Mouse (Mus musculus): ENCODE measurements around the gene H13.
"Not testable (repeated sequence)": the region's sequence is repeated elsewhere in the genome, so short reads cannot be mapped to it uniquely, and the experiment has no call there.

H13 gene

GRCm38 (mm10) chr2:152661163-152661562 lies 8.1 kb upstream of the H13 start:
- DNase-seq (ENCODE audit: low spot score in 2 of 2): no peak

- DNase-seq (ENCODE audit: low spot score in 2 of 2): not testable (repeated sequence)
These were observed 3.1 kb upstream of the H13 start for GRCm38 (mm10) chr2:152666191-152666590.

GRCm38 (mm10) chr2:152669639-152670484 lies 601 bp downstream of the H13 start:
- DNase-seq (ENCODE audit: low spot score in 2 of 2): peak in 1 of 2 experiments; percentile 50

DNA sequence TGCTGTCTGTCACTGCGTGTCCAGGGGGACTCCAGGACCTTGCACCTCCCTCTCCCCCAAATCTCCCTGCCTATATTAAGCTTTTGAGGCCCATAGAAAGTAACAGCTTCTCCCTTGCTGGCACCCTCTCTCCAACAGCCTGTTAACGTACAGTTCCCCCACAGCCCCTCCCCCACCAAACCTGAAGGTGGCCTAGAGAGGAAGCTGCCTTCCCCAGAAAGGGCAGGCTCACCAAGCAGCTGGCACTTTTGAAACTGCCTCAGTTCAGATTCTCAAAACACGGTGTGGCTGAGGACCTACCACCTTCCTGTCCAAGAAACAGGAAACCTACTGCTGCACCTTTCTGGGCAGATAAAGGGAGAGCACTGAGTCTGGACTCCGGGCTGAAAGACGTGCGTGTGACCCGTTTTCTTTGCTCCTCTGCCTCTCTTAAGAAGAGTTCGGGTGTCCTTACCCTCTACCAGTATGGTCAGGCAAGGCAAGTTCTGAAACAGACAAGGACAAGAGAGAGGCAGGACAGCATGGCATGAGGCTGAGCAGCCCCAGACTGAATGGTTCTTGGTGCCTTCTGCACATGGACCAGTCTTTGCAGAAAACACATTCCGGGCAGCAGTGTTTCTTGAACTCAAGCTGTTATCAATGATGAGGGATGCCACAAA lies 1.9 kb downstream of the H13 start:
- DNase-seq (ENCODE audit: low spot score in 2 of 2): no peak

GRCm38 (mm10) chr2:152671642-152671999 lies 2.4 kb downstream of the H13 start:
- DNase-seq (ENCODE audit: low spot score in 2 of 2): no peak

- no peak for DNase-seq (ENCODE audit: low spot score in 2 of 2)
These were observed 2.9 kb downstream of the H13 start for GRCm38 (mm10) chr2:152672166-152672565.

DNA sequence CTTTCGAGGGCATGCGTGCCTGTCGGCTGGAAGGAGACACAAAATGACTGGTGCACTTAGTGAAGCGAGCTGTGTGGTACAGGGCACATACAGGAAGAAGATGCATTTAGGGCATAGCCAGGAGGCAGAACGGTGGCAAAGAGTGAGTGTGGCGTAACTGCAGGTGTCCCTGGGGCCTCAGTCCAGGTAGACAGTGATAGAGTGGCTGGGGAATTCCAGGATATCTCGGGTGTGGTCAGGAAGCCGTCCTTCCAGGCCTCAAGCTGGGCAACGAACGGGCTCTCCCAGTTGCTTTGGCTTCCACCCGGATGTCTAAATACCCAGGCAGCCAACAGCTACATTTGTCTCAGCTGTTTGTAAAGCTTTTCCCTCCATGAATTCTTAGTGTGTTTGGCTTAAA lies 4.9 kb downstream of the H13 start:
- DNase-seq (ENCODE audit: low spot score in 2 of 2): no peak

GRCm38 (mm10) chr2:152675252-152675791 lies 6.1 kb downstream of the H13 start:
- no peak for DNase-seq (ENCODE audit: low spot score in 2 of 2)

DNA sequence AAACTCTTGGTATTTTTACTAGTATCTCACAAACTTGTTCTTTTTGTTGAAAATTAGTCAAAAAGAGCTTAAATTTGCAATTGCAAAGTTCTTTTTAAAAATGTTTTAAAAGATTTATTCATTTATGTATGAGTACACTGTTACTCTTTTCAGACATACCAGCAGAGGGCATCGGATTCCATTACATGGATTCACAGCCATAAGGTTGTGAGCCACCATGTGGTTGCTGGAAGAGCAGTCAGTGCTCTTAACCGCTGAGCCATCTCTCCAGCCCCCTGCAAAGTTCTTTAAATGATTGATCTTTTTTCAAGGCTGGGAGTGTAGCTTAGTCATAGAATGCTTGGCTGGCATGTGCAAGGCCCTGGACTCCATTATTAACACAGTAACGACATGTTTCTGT lies 9.0 kb downstream of the H13 start:
- DNase-seq (ENCODE audit: low spot score in 2 of 2): no peak

DNA sequence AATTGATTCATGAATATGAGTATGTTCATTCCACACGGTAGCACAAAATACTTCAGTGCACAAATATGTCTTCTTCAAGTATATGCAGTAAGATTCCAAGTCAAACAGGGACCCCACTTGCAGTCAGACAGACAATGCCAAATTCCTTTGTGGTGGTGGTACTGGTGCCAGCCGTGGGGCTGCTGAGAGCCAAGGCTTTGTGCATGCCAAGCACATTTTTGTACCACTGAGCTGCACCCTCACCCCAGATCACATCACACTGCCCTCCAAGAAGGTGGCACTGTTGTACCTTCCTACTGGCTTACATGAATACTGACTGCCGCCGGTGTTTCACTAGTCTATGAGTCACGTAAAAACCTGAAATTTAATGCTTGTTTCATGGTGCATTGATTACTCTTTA lies 9.7 kb downstream of the H13 start:
- no peak for DNase-seq (ENCODE audit: low spot score in 2 of 2)

- DNase-seq (ENCODE audit: low spot score in 2 of 2): no peak
These were observed 10.6 kb downstream of the H13 start for GRCm38 (mm10) chr2:152679701-152680355.

- no peak for DNase-seq (ENCODE audit: low spot score in 2 of 2)
These were observed 13.8 kb downstream of the H13 start for GRCm38 (mm10) chr2:152683086-152683485.

- no peak for DNase-seq (ENCODE audit: low spot score in 2 of 2)
These were observed 17.1 kb downstream of the H13 start for GRCm38 (mm10) chr2:152686399-152686798.

DNA sequence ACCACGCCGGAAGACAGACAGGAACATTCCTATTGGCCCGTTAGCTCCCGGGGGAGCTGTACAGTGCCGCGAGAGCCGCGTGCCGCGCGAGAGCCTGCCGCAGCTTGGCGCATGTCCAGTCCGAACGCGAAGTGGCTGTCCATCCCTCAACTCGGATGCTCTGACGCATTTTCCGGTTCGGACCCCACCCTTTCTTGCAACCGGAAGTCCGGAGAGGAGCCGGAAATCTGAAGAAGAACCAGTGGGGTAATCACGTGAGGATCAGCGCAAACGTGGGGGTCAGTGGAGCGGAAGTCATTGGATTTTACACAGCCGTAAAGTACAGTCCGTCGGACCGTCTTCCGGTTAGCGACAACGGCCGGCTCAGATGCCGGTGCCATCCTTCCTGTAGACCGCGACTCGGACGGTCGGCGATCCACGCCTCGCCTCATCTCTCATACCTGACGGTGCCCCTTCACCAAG lies 17.6 kb downstream of the H13 start, which contains the start of gene Mcts2:
Gene Mcts2, plus strand, starts transcription at position 230 of the 462 bp plus-strand sequence.
- DNase-seq (ENCODE audit: low spot score in 2 of 2): peak; percentile 85 to 95

DNA sequence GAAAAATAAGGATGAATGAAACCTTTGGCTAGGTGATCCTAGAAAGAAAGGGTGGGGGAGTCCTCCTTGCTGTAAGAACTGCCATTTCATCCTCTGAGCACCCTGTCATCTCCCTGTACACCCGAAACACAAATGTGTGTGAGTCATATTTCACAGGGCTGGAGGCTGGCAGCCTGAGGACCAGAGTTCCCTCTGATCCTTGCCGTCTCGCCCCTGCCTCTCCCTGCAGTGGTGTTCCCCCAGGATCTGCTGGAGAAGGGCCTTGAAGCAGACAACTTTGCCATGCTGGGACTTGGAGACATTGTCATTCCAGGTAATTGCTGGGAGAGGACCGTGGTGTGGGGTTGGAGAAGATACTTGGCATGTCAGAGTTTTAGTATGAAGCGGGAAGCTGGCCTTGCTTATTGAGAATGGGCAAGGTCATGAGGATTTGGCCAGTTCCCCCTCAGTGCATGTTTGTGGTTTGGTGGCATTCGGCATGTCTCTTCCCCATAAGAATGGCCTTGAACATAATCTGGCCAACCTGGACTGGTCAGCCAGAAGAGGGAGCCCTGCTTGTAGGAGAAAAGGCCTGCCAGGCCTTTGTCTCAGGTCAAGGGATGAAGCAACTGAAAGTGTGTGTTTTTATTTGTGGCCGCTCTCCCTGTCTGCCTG lies 22.4 kb downstream of the H13 start:
- no peak for DNase-seq (ENCODE audit: low spot score in 2 of 2)

DNA sequence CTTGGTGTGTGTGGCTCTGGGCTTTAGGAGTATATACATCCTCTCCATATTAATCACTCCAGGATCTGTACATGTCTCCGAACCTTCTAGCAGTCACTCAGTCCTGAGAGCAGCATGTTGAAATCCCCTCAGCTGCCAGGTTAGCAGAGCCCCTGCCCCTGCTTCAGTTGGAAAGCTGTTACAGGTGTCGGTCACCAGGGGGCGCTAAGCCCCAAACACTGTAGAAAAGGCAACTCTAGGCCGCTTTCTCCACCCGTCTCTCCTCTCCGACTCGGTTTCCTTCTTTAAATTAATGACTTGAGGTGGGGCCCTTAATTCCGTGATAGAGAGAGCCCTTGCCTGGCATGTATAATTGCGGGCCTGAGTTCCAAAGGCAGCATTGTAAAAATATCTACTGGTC lies 24.0 kb downstream of the H13 start:
- peak; percentile 58 to 75 for DNase-seq (ENCODE audit: low spot score in 2 of 2)

DNA sequence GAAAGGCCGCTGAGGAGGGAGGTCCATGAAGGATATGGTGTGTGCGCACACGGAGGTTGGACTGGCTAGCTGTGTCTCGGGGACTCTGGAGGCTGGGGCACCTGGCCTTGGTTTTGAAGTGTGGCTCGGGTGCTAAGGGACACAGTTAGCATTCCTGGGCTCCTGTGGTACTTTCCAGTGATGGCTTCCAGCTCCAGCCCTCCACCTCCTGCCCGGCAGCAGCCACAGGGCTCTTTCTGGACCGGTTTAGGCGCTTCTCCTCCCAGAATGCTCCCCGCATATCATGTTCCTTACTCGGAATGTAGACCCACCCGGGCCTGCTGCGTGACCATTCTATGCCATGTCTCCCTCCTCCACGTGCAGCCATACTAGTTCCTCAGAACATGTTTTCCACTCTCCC lies 24.5 kb downstream of the H13 start:
- DNase-seq (ENCODE audit: low spot score in 2 of 2): no peak

GRCm38 (mm10) chr2:152694708-152695107 lies 25.4 kb downstream of the H13 start:
- no peak for DNase-seq (ENCODE audit: low spot score in 2 of 2)

GRCm38 (mm10) chr2:152696016-152696415 lies 26.8 kb downstream of the H13 start:
- DNase-seq (ENCODE audit: low spot score in 2 of 2): no peak

- DNase-seq (ENCODE audit: low spot score in 2 of 2): peak; percentile 96
These were observed 27.4 kb downstream of the H13 start for GRCm38 (mm10) chr2:152696476-152697164.

GRCm38 (mm10) chr2:152700138-152700537 lies 30.9 kb downstream of the H13 start:
- DNase-seq (ENCODE audit: low spot score in 2 of 2): no peak

Data from cerebellum, postnatal 4 days (tissue).